Mouse (Mus musculus) adrenal gland, adult 2 months (tissue): Measurements from ENCODE around the gene Clic4. TPM values are rescaled to one million over a fixed set of nuclear protein-coding genes. Genes with fewer than 3 reads are reported as not detected.

Experiments used
- DNase-seq: peaks from one replicate; pipeline ENCODE4 v3.0.0; 2021
- polyA plus RNA-seq: library from polyadenylated mRNA; depleted of rRNA; stranded (reverse); fragments of >200 nt; gene quantifications from 2 replicates; pipeline ENCODE4 v1.2.3, GENCODE M21; 2012
- total RNA-seq, 2 experiments: library from RNA; stranded (reverse); gene quantifications; 2 replicates each; pipeline ENCODE4 v1.2.3; 2021

The Clic4 gene
- total and polyA plus RNA-seq, 3 experiments: 42.7 to 120 (median 80.4) TPM

- DNase-seq: no peak
Observed at GRCm38 (mm10) chr4:135257881-135258476, 14.6 kb downstream of the Clic4 start.

- no peak for DNase-seq
Observed at GRCm38 (mm10) chr4:135256536-135257450, 15.8 kb downstream of the Clic4 start.

- no peak for DNase-seq
Observed at GRCm38 (mm10) chr4:135254770-135255169, 17.8 kb downstream of the Clic4 start.

- DNase-seq: no peak
Observed at GRCm38 (mm10) chr4:135254321-135254720, 18.3 kb downstream of the Clic4 start.

- DNase-seq: no peak
Observed at GRCm38 (mm10) chr4:135253239-135254039, 19.2 kb downstream of the Clic4 start.

- DNase-seq: no peak
Observed at GRCm38 (mm10) chr4:135251801-135252200, 20.8 kb downstream of the Clic4 start.

GRCm38 (mm10) chr4:135248250-135249018 is 24.2 kb downstream of the Clic4 start:
- DNase-seq: no peak

GRCm38 (mm10) chr4:135246866-135247756 is 25.5 kb downstream of the Clic4 start:
- DNase-seq: no peak

GRCm38 (mm10) chr4:135246444-135246843 is 26.2 kb downstream of the Clic4 start:
- DNase-seq: no peak

GRCm38 (mm10) chr4:135245841-135246240 is 26.8 kb downstream of the Clic4 start:
- DNase-seq: peak; percentile 28

- no peak for DNase-seq
Observed at GRCm38 (mm10) chr4:135244335-135244734, 28.3 kb downstream of the Clic4 start.

GRCm38 (mm10) chr4:135242913-135243541 is 29.6 kb downstream of the Clic4 start:
- no peak for DNase-seq

GRCm38 (mm10) chr4:135242383-135242782 is 30.2 kb downstream of the Clic4 start:
- DNase-seq: no peak

- DNase-seq: no peak
Observed at GRCm38 (mm10) chr4:135241669-135242068, 30.9 kb downstream of the Clic4 start.

GRCm38 (mm10) chr4:135241106-135241505 is 31.5 kb downstream of the Clic4 start:
- no peak for DNase-seq

GRCm38 (mm10) chr4:135240329-135240728 is 32.3 kb downstream of the Clic4 start:
- DNase-seq: no peak

- DNase-seq: peak; percentile 51
Observed at GRCm38 (mm10) chr4:135238706-135239510, 33.7 kb downstream of the Clic4 start.

- no peak for DNase-seq
Observed at GRCm38 (mm10) chr4:135236658-135237057, 36.0 kb downstream of the Clic4 start.

- DNase-seq: no peak
Observed at GRCm38 (mm10) chr4:135235546-135235945, 37.1 kb downstream of the Clic4 start.
